Mouse (Mus musculus): ENCODE data around the gene Tmem117. TPM values are rescaled to one million over a fixed set of nuclear protein-coding genes. Genes with fewer than 3 reads are reported as not detected.

Tmem117 gene
- polyA plus RNA-seq, 1 experiment from 2014 or later = 2.3 TPM

DNA sequence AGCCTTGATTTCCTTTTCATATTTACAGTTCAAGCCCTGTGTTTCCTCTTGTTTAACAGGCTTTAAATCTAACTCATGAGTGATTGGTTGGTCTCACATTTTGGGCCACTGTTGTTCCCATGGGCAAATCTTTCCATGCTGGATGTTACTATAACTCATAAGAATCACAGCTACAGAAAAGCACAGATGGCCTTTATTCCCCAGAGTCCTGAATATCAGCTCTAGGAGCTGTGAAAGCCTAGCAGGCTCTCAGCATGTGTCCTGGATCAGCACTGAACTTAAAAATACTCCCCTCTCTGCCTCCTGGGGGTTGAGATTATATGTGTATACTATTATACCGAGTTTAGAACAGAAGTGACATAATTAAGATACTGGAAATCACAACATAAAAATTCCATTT, 292.6 kb downstream of the Tmem117 start:
- Histone ChIP-seq H3K36me3 (ENCODE audit: control insufficient read depth, insufficient read depth, low read length) (no peaks in the 10 kb centered on the region), H3K4me2 (ENCODE audit: low read length) (no peak overlapping the region), H3K4me3 (ENCODE audit: low read depth, low read length) (no peak overlapping the region), H3K27ac (ENCODE audit: low read depth, low read length) (no peak overlapping the region), H3K4me1 (ENCODE audit: control insufficient read depth, insufficient read depth, low read length) (peaks cover 5% of the 10 kb centered on the region), H3K27me3 (replicated peaks; ENCODE audit: control insufficient read depth, insufficient read depth, low read length) (no peaks in the 10 kb centered on the region), H3K9me3 (replicated peaks; ENCODE audit: control insufficient read depth, low read length) (no peaks in the 10 kb centered on the region), H3K9ac (ENCODE audit: low read length) (no peak overlapping the region)
- 14% methylated on average over 1 of the region's 1 CpGs for WGBS
- DNase-seq (ENCODE audit: low spot score) (peak; percentile 42), ATAC-seq (no peak)

DNA sequence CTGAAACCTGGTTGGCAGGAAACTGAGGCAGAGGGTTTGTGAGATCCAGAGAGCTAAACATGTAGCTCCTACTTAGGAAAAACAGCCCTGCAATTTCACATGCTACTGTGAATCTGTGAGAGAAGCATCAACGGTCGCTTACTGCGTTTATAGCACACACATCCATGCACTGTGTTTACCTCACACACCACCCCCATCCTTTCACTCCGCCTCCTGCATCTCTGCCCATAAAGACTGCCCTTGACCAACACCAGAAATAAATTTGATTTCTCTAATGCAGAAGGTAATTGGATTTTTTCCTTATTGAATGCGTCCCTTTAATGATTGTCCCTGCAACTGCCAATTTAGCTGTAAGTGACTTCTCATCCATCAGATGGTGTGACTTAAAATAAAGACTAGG, 299.0 kb downstream of the Tmem117 start:
- Histone ChIP-seq H3K9me3 (replicated peaks; ENCODE audit: control insufficient read depth, low read length) (no peaks in the 10 kb centered on the region), H3K4me2 (ENCODE audit: low read length) (no peak overlapping the region), H3K4me1 (ENCODE audit: control insufficient read depth, insufficient read depth, low read length) (peaks cover 17% of the 10 kb centered on the region), H3K27ac (ENCODE audit: low read depth, low read length) (0 out of 2 replicates have a peak overlapping the region, but pooled peaks have one; percentile 24), H3K36me3 (ENCODE audit: control insufficient read depth, insufficient read depth, low read length) (no peaks in the 10 kb centered on the region), H3K9ac (ENCODE audit: low read length) (no peak overlapping the region), H3K27me3 (replicated peaks; ENCODE audit: control insufficient read depth, insufficient read depth, low read length) (no peaks in the 10 kb centered on the region), H3K4me3 (ENCODE audit: low read depth, low read length) (no peak overlapping the region)
- DNase-seq (ENCODE audit: low spot score) = peak; percentile 27
- ATAC-seq = no peak
- WGBS = 71% methylated on average over 5 of the region's 5 CpGs

GRCm38 (mm10) chr15:94930743-94931142, 301.7 kb downstream of the Tmem117 start:
- Histone ChIP-seq H3K9ac (ENCODE audit: low read length) (no peak overlapping the region), H3K27me3 (replicated peaks; ENCODE audit: control insufficient read depth, insufficient read depth, low read length) (no peaks in the 10 kb centered on the region), H3K4me1 (ENCODE audit: control insufficient read depth, insufficient read depth, low read length) (peaks cover 13% of the 10 kb centered on the region), H3K4me2 (ENCODE audit: low read length) (no peak overlapping the region), H3K27ac (ENCODE audit: low read depth, low read length) (peak overlapping the region; percentile 21; the same call in 1 of the 2 replicates), H3K36me3 (ENCODE audit: control insufficient read depth, insufficient read depth, low read length) (no peaks in the 10 kb centered on the region), H3K4me3 (ENCODE audit: low read depth, low read length) (no peak overlapping the region), H3K9me3 (replicated peaks; ENCODE audit: control insufficient read depth, low read length) (no peaks in the 10 kb centered on the region)
- WGBS = 37% methylated on average over 3 of the region's 3 CpGs
- ATAC-seq (peak; percentile 44; the same call in 1 of the 2 replicates), DNase-seq (ENCODE audit: low spot score) (peak; percentile 56)

DNA sequence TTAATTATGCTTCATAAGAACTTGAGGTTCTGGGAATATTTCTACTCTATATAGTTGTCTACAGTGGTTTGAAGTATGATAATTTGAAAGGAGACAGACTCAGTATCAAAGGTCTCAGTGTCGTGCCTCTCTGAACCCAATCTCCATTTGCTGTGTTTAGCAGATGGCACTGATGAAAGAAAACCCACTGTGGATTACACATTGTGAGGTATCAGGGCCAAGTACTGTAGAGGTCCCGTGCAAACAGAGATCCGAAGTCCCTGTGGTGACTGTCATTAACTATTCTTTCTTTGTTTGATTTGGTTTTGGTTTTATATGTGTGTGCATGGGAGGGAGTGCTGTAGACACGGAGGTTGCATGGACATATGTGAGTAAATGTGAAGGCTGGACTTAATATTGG, 304.0 kb downstream of the Tmem117 start:
- no peak for ATAC-seq

GRCm38 (mm10) chr15:94933480-94933879, 304.4 kb downstream of the Tmem117 start:
- Histone ChIP-seq H3K27me3 (replicated peaks; ENCODE audit: control insufficient read depth, insufficient read depth, low read length) (no peaks in the 10 kb centered on the region), H3K4me3 (ENCODE audit: low read depth, low read length) (no peak overlapping the region), H3K36me3 (ENCODE audit: control insufficient read depth, insufficient read depth, low read length) (no peaks in the 10 kb centered on the region), H3K4me2 (ENCODE audit: low read length) (no peak overlapping the region), H3K9ac (ENCODE audit: low read length) (no peak overlapping the region), H3K27ac (ENCODE audit: low read depth, low read length) (no peak overlapping the region), H3K9me3 (replicated peaks; ENCODE audit: control insufficient read depth, low read length) (no peaks in the 10 kb centered on the region), H3K4me1 (ENCODE audit: control insufficient read depth, insufficient read depth, low read length) (no peaks in the 10 kb centered on the region)
- WGBS = 29% methylated on average over 3 of the region's 3 CpGs
- ATAC-seq (no peak), DNase-seq (ENCODE audit: low spot score) (peak; percentile 74)

More for the DNA sequence above, 304.0 kb downstream of the Tmem117 start:
- Histone ChIP-seq H3K27ac (ENCODE audit: low read depth, low read length) (no peak overlapping the region), H3K4me2 (ENCODE audit: low read length) (no peak overlapping the region), H3K9me3 (replicated peaks; ENCODE audit: control insufficient read depth, low read length) (no peaks in the 10 kb centered on the region), H3K4me1 (ENCODE audit: control insufficient read depth, insufficient read depth, low read length) (peaks cover 3% of the 10 kb centered on the region), H3K9ac (ENCODE audit: low read length) (no peak overlapping the region), H3K4me3 (ENCODE audit: low read depth, low read length) (no peak overlapping the region), H3K36me3 (ENCODE audit: control insufficient read depth, insufficient read depth, low read length) (no peaks in the 10 kb centered on the region), H3K27me3 (replicated peaks; ENCODE audit: control insufficient read depth, insufficient read depth, low read length) (no peaks in the 10 kb centered on the region)
- 81% methylated on average over 4 of the region's 4 CpGs for WGBS
- no peak for DNase-seq (ENCODE audit: low spot score)

DNA sequence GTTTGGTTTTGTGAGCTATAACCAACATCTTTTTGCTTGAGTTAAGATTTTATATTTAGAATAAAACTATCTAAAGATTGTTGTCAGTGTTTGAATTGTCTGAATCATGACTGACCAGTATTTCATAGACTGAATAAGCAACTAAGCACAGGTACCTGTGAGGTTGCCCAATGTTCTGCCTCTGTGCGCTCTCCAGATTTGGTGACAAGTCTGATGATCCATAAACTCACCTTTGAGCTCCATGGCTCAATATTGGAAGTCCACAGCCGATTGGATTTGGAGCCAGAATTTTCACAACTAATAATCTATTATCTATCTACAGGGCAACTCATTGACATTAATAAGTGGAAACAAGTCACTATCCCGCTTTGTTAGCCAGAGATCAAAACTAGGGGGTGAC, 312.9 kb downstream of the Tmem117 start:
- H3K4me1 ChIP-seq (ENCODE audit: control insufficient read depth, insufficient read depth, low read length) = no peaks in the 10 kb centered on the region
- H3K9me3 ChIP-seq (replicated peaks; ENCODE audit: control insufficient read depth, low read length) = no peaks in the 10 kb centered on the region
- H3K36me3 ChIP-seq (ENCODE audit: control insufficient read depth, insufficient read depth, low read length) = no peaks in the 10 kb centered on the region
- DNase-seq (ENCODE audit: low spot score) (no peak), ATAC-seq (no peak)
- no peak overlapping the region for H3K9ac ChIP-seq (ENCODE audit: low read length)
- WGBS = 93% methylated on average over 3 of the region's 3 CpGs
- no peak overlapping the region for H3K4me3 ChIP-seq (ENCODE audit: low read depth, low read length)
- H3K27ac ChIP-seq (ENCODE audit: low read depth, low read length) = no peak overlapping the region
- no peaks in the 10 kb centered on the region for H3K27me3 ChIP-seq (replicated peaks; ENCODE audit: control insufficient read depth, insufficient read depth, low read length)
- H3K4me2 ChIP-seq (ENCODE audit: low read length) = no peak overlapping the region

GRCm38 (mm10) chr15:94942465-94942864, 313.4 kb downstream of the Tmem117 start:
- Histone ChIP-seq H3K36me3 (ENCODE audit: control insufficient read depth, insufficient read depth, low read length) (no peaks in the 10 kb centered on the region), H3K4me2 (ENCODE audit: low read length) (no peak overlapping the region), H3K4me3 (ENCODE audit: low read depth, low read length) (no peak overlapping the region), H3K4me1 (ENCODE audit: control insufficient read depth, insufficient read depth, low read length) (no peaks in the 10 kb centered on the region), H3K27ac (ENCODE audit: low read depth, low read length) (no peak overlapping the region), H3K9ac (ENCODE audit: low read length) (no peak overlapping the region), H3K9me3 (replicated peaks; ENCODE audit: control insufficient read depth, low read length) (no peaks in the 10 kb centered on the region), H3K27me3 (replicated peaks; ENCODE audit: control insufficient read depth, insufficient read depth, low read length) (no peaks in the 10 kb centered on the region)
- ATAC-seq = no peak
- WGBS = 12% methylated on average over 1 of the region's 1 CpGs
- DNase-seq (ENCODE audit: low spot score) = no peak

DNA sequence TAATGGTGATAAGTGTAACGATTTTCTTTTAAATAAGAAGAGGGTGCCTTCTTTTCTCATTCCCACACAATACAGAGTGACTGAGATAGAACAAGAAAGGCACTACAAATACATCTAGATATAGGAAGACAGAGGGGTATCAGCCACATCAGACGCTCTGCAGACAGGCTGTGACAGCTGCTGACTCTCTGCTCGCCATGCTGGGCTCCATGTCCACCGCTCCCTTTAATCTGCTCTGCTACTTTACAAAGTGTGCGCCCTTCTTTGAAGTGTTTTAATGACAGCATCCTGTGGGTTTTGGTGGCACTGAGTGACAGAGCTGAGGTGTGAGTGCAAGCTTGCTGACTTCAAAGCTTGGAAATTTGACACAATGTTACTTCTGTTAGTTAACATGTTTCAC, 314.9 kb downstream of the Tmem117 start:
- no peaks in the 10 kb centered on the region for H3K36me3 ChIP-seq (ENCODE audit: control insufficient read depth, insufficient read depth, low read length)
- no peak overlapping the region for H3K4me3 ChIP-seq (ENCODE audit: low read depth, low read length)
- H3K27ac ChIP-seq (ENCODE audit: low read depth, low read length) = no peak overlapping the region
- no peak overlapping the region for H3K4me2 ChIP-seq (ENCODE audit: low read length)
- DNase-seq (ENCODE audit: low spot score) (peak; percentile 17), ATAC-seq (no peak)
- H3K9ac ChIP-seq (ENCODE audit: low read length) = no peak overlapping the region
- H3K9me3 ChIP-seq (replicated peaks; ENCODE audit: control insufficient read depth, low read length) = no peaks in the 10 kb centered on the region
- no peaks in the 10 kb centered on the region for H3K4me1 ChIP-seq (ENCODE audit: control insufficient read depth, insufficient read depth, low read length)
- no peaks in the 10 kb centered on the region for H3K27me3 ChIP-seq (replicated peaks; ENCODE audit: control insufficient read depth, insufficient read depth, low read length)
- 73% methylated on average over 5 of the region's 5 CpGs for WGBS

GRCm38 (mm10) chr15:94951382-94952048, 322.5 kb downstream of the Tmem117 start:
- 83% methylated on average over 7 of the region's 7 CpGs for WGBS
- H3K4me3 ChIP-seq (ENCODE audit: low read depth, low read length) = no peak overlapping the region
- no peak overlapping the region for H3K27ac ChIP-seq (ENCODE audit: low read depth, low read length)
- no peaks in the 10 kb centered on the region for H3K4me1 ChIP-seq (ENCODE audit: control insufficient read depth, insufficient read depth, low read length)
- no peaks in the 10 kb centered on the region for H3K36me3 ChIP-seq (ENCODE audit: control insufficient read depth, insufficient read depth, low read length)
- H3K27me3 ChIP-seq (replicated peaks; ENCODE audit: control insufficient read depth, insufficient read depth, low read length) = no peaks in the 10 kb centered on the region
- H3K9me3 ChIP-seq (replicated peaks; ENCODE audit: control insufficient read depth, low read length) = no peaks in the 10 kb centered on the region
- H3K9ac ChIP-seq (ENCODE audit: low read length) = no peak overlapping the region
- DNase-seq (ENCODE audit: low spot score) (no peak), ATAC-seq (no peak)
- H3K4me2 ChIP-seq (ENCODE audit: low read length) = no peak overlapping the region

Measured in forebrain, embryonic 14.5 days (tissue).